Mouse (Mus musculus) lung, adult 2 months (tissue): ENCODE measurements at regions not wholly inside any gene's neighbourhood (a gene's known extent, or its start where the extent isn't known, plus 50 kb on each side); places are given as distances from the start of the nearest gene placed in this dataset.

Experiments
- CTCF ChIP-seq: fragments of 200-500 bp; IDR thresholded peaks from 2 replicates; pipeline ENCODE4 v1.5.1; 2011; ENCODE audit warnings: mild to moderate bottlenecking, low read length, control low read depth; ENCODE audit not compliant: insufficient read depth
- POLR2A ChIP-seq: fragments of 200-500 bp; IDR thresholded peaks from 2 replicates; pipeline ENCODE4 v1.6.1; 2011; ENCODE audit warnings: low read depth, mild to moderate bottlenecking, control low read depth, low read length, borderline replicate concordance; ENCODE audit errors: extremely low read depth

DNA sequence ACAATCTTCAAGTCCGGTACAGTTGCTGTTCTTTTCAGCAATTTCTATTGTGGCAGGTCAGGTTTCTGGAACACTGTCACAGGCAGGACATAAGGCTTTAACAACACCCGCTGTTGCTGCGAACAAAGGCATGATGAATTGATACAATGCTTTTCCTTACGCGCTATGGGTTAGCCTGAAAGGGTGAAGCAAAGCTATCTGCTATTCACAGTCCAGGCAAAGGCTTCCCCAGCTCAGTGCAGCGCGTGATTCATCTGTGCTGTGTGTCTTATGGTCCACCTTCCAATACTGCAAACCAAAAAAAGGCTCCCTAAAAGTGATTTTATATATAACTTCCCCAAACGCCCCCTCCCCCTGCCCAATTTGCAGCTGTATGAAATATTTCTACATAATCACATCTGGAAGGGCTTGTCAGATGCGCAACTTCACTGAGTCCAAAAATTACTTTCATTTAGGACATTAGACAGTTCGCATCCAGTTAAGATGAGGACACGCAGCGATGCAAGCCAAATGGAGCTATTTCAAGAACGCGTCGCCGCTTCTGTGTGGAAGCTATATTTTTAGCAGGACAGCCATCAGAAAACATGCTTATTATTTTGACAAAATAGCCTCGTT is 1044.3 kb downstream of the Robo2 start:
- TF ChIP-seq CTCF, result no peak
- no peak for TF ChIP-seq POLR2A
